Mouse (Mus musculus) 3134 (cell line): ENCODE results near the gene Myo1a.

Source experiments
- DNase-seq: peaks from one replicate; pipeline ENCODE4 v3.0.0-alpha.2; 2011; ENCODE audit warnings: low spot score; ENCODE audit not compliant: insufficient read length; ENCODE audit errors: extremely low read depth

Myo1a gene

DNA sequence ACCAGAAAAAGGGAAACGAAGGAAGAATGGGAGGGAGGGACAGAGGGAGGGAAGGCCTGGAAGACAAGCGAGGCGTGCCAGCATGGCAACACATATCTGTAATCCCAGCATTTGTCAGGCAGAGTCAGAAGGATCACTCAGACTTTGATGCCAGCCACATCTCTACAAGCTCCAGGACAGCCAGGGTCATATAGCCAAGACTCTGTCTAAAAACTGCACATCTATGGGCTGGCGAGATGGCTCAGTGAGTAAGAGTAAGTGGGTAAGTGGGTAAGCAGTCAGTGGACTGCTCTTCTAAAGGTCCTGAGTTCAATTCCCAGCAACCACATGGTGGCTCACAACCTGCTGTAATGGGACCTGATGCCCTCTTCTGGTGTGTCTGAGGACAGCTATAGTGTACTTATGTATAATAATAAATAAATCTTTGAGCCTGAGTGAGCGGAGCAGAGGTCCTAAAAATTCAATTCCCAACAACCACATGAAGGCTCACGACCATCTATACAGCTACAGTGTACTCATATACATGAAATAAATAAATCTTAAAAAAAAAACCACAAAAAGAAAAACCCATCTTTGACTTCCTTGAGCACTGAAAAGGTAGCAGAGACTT, 30.8 kb upstream of the Myo1a start:
- no peak for DNase-seq

DNA sequence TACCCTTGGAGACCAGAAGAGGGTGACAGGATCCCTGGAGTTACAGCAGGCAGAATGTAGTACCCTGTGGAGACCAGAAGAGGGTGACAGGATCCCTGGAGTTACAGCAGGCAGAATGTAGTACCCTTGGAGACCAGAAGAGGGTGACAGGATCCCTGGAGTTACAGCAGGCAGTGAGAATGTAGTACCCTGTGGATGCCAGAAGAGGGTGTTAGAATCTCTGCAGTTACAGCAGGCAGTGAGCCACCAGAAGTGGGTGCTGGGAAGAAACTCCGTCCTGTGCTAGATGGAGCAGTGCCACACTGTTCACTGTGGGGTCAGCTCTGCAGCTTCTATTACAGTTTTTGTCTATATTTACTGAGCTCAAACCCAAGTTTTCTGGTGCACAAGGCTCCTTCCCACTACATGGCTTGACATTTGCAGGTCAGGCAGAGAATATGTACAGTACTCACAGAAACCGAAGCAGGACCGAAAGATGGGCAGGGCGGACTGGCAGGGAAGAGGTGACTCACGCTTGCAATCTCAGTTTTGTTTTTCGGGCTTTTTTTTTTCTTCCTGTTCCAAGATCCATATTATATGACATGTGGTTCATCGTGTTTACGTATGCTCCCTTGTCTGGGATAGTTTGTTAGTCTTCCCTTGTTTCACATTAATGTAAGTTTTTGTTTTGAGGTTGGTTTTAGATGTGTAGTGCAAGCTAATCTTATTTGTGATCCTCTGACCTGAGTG, 30.0 kb upstream of the Myo1a start:
- DNase-seq: peak; percentile 79

- DNase-seq: no peak
Observed at GRCm38 (mm10) chr10:127675859-127676398, 29.0 kb upstream of the Myo1a start.

DNA sequence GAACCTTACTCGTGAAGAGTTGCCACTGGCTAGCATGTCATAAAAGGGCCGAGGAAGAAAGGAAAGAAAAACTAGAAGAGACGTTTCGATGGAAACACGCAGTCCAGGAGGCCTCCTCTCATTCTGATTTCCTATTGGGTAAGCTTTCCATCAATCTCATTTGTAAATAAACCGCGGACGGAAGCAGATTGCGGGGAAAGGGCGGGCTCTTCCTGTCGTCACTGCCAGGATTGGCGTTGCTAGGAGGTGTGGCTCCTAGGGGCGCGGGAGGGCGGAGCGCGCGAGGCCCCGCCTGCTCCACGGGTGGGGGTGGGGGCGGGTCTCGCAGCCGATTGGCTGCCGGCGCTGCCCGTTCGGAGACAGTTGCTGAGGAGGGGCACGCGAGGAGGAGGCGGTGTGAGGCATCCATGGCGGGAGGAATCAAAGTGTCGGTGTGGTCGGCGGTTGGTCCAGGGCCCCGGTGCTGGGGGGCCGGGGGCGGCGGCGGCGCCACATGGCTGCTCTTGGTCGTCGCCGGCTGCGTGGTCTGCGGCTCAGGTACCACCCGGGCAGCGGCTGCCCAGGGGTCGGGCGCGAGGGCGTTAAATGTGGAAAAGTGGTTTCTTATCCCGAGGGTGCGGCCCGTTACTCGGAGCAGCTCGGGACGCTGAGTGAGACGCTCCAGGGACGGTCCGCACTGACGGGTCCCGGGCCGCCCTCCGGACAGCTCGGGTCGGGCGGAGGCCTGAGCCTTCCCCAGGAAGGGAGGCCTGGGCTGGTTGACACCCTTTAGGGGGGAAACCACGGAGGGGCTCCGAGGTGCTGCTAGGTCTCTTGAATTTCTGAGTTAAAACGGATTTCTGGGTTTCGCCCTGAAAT, 28.1 kb upstream of the Myo1a start:
- peak; percentile 97 for DNase-seq

DNA sequence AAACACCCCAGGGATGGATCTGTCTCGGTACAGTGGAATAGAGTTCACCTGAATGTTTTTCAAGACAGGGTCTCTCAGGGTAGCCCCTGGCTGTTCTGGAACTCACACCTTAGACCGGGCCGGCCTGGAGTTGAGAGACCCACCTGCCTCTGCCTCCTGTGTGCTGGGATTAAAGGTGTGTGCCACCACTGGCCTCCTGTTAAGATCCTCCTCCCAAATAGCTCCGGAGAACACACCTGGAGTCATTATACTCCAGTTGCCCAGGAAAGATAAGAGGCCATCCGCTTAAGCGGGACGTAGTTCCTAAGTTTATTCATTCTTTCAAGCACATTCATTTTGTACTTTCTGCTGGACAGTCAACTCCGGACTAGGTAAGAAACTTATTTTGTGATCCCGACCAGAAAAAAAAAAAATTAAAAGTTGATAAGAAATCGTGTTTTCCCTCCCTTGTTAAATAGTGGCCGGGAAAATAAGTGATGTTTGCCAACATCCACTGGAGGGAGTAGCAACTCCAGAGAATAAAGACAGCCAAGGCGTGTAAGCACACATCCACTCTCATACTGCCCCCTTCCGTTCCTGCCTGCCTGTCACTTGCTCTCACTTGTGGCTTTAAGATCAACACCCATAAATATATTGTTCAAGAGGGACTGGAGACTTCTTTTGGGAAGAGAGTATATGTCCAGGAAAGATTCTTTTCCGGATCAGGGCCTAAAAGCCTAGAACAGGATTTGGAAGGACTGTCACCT, 27.2 kb upstream of the Myo1a start:
- peak; percentile 69 for DNase-seq

- no peak for DNase-seq
Observed at GRCm38 (mm10) chr10:127679208-127679607, 25.8 kb upstream of the Myo1a start.

DNA sequence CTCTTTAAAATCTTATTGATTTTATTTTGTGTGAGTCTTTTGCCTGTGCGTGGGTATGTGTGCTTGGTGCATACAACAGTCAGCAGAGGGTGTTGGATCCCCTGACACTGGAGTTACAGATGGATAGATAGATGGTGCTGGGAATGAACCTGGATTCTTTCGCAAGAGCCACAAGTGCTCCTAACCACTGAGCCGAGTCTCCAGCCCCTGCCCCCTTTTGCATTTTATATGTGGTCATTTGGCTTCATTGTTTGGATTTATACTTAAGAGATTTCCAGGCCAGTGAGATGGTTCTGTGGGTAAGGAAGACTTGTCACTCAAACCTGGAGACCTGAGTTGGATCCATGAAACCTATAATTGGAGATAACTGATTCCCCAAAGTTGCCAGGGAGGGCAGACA, 25.1 kb upstream of the Myo1a start:
- no peak for DNase-seq

DNA sequence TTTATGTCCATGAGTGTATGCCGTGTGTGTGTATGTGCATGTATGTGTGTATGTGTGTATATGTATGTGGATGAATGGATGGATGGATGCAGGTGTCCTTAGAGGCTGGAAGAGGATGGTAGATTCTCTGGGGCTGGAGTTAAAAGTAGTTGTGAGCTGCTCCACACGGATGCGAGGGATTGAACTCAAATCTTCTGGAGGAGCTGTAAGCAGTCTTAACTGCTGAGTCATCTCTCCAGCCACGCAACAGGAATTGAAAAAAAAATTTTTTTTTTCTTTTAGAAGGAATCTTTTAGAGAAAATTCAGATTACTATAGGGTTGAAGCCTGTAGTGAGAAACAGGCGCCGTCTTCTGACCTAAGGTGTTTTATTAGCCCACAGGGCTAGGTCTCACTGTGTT, 22.1 kb upstream of the Myo1a start:
- no peak for DNase-seq

- DNase-seq: no peak
Observed at GRCm38 (mm10) chr10:127691053-127691452, 13.9 kb upstream of the Myo1a start.

GRCm38 (mm10) chr10:127694636-127695035, 10.3 kb upstream of the Myo1a start:
- no peak for DNase-seq

DNA sequence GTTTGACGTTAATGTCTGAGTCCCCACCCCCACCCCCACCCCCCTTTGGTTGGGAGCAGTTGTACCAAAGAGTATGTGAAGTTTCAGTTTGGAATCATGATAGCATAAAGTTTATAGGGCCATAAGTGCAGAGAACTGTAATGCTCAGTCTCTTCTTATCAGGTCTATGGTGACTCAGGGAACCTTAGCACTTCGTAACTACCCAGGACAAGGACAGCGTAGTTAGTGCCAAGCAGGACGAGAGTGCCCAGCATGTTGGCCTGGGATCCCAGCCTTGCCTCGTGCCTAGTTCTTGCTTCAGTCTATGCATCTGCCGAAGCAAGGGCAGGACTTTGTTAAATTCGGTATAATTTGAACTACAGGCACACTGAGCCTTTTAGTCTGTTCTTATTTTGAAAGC, 9.2 kb upstream of the Myo1a start:
- DNase-seq: no peak

DNA sequence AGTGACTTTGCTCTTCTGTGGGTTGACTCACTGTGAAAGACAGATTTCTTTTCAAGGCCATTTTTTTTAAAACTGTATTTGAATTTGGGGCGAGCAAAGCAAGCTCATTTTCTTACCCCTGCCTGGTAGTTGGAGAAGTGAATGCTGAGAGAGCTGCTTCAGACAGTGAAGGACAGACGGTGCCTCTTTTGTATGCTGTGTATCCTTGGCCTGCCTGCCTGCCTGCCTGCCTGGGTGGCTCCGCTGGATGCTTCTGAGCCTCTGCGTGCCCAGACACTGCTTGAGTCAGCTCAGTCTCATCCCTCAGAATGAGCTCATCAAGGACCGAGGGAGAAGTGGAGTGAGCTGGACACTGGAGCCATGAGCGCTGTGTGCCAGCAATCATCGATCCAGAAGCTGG, 6.0 kb upstream of the Myo1a start:
- no peak for DNase-seq

- no peak for DNase-seq
Observed at GRCm38 (mm10) chr10:127703299-127703698, 1.7 kb upstream of the Myo1a start.

GRCm38 (mm10) chr10:127704293-127704692, 677 bp upstream of the Myo1a start:
- DNase-seq: no peak

DNA sequence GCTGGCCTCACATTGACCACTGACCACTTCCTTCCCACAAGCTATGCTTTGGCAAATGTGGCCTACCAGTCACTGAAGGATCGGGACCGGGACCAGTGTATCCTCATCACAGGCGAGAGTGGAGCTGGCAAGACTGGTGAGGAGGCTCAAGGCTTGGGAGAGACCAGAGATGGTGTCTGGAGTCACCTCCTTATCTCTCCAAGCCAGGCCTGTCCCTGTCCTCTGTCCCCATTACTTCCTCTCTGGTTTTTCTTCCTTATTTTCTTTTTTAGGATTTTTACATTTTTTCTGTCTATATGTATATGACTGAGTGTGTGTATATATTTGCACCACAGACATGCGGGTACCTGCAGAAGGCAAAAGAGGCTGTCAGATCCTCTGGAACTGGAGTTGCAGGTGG, 813 bp downstream of the Myo1a start:
- DNase-seq: peak; percentile 28

GRCm38 (mm10) chr10:127707721-127708120, 2.8 kb downstream of the Myo1a start:
- DNase-seq: no peak

DNA sequence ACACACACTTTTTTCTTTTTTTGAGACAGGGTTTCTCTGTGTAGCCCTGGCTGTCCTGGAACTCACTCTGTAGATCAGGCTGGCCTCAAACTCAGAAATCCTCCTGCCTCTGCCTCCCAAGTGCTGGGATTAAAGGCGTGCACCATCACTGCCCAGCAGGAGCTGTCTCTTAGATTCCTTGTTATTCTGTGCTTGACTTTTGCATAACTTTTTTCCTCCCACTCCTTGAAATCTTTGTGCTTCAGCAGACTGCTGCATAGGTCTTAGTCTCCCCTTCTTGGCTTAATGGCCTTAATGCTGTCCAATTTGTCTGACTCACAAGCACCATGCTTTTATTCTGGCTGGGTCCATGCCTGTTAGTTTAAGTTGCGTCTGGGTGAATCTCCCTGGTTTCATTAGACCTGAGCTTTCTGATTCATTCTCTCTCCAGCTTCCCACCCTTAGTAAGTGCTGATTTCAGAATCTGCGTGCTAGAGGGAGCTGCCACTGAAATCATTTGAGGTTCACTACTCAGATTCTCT, 3.9 kb downstream of the Myo1a start:
- no peak for DNase-seq

DNA sequence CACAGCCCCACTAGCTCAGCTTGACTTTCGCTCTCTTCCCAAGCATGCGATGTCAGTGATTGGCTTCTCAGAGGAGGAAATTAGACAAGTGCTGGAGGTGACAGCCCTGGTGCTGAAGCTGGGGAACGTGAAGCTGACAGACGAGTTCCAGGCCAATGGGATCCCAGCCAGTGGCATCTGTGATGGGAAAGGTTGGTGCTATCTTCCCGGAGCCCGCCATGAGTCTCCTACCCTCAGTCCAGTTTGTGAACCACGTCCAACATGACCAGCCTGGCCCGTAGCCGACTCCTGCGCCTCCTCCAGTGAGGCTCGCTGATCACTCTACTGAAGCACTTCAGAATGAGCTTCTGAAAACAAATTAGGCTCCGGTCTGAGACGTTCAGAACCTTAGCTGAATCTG, 5.4 kb downstream of the Myo1a start:
- no peak for DNase-seq

DNA sequence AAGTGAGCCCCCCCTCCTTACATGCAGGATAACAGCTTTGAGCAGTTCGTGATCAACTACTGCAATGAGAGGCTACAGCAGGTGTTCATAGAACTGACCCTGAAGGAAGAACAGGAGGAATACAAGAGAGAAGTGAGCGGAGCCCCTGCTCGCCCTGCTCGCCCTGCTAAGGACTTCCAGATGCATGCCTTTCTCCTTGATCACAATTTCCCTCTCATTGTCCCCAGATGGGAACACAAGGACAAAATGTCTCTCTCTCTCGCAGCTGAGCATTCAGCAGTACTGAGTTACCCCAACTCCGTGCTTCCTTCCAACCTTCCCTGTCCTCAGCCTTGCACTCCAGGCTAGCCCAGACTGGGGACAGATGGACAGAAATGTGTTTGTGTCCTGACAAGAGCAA, 7.8 kb downstream of the Myo1a start:
- DNase-seq: no peak

GRCm38 (mm10) chr10:127721671-127722418, 16.9 kb downstream of the Myo1a start:
- no peak for DNase-seq
